ENCODE assay signal across 13 mouse cellular contexts in the genomic region with DNA sequence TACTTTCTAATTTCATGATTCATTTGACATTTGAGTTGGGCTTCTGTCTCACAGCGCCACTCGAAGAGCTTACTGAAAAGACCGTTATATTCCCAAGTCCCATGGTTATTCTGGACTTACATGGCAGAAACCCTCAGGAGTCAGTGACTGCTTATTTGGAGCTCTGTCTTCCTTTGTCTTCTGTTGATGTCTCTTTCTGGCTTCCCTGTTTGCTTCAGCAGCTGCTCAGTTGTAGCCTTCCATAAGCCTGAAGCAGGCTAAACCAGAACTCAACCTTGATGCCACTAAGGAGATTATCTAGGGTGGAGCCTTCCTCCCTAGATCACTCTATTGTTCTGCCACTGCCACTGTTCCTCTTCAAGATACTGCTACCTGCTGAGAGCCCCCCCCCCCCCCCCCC. TPM values are rescaled to one million over a fixed set of nuclear protein-coding genes. Genes with fewer than 3 reads are reported as not detected.
DNase-seq lines count a peak whose midpoint lies in the region; TF ChIP-seq lines count a peak whose summit lies in the region.
"Not testable (repeated sequence)": the region's sequence is repeated elsewhere in the genome, so short reads cannot be mapped to it uniquely, and the experiment has no call there.
"Had no signal": no experiment of that assay in that cellular context is flagged by ENCODE, and none has a peak within 500 bp of the region (broad histone marks: within the 10 kb centered on the region; RNA-seq: fewer than 3 reads in every experiment).

No protein-coding gene starts in this region.

- H3K9me3 ChIP-seq in ES-Bruce4 (replicated peaks; ENCODE audit: control insufficient read depth, insufficient read depth, low read length, poor library complexity, severe bottlenecking); ES-E14 (ENCODE audit: control insufficient read depth, insufficient read depth, low read depth, low read length); hindbrain, embryonic 10.5 days: not testable (repeated sequence)

- H3K36me3 ChIP-seq in ES-Bruce4 (ENCODE audit: control insufficient read depth, insufficient read depth, low read length, poor library complexity, severe bottlenecking); ES-E14 (ENCODE audit: control insufficient read depth, insufficient read depth, low read length, poor library complexity, severe bottlenecking); hindbrain, embryonic 10.5 days: not testable (repeated sequence)

- in situ Hi-C loops in ES-E14 (cut with MboI; ENCODE audit: low sequenced_read_pairs in 2 of 2, unreplicated experiment in 2 of 2) = not testable (repeated sequence)

- H3K9ac ChIP-seq in ES-Bruce4 (ENCODE audit: low read depth, poor library complexity, severe bottlenecking); ES-E14 (ENCODE audit: insufficient read depth, low read depth, low read length, poor library complexity, severe bottlenecking): not testable (repeated sequence)

- 89% methylated on average over 3 of the region's 3 CpGs for WGBS in hindbrain, embryonic 10.5 days

- peak overlapping the region; percentile 67 for H3K27ac ChIP-seq in ES-Bruce4 (ENCODE audit: insufficient read depth, low read length)
- H3K27ac ChIP-seq in ES-E14 (ENCODE audit: insufficient read depth, low read depth, low read length, poor library complexity, severe bottlenecking) = peak overlapping the region; percentile 60; the same call in 1 of the 2 replicates
- H3K27ac ChIP-seq in hindbrain, embryonic 10.5 days = 0 out of 2 replicates have a peak overlapping the region, but pooled peaks have one; percentile 16

- not testable (repeated sequence) for TF ChIP-seq CTCF in ES-Bruce4 (IDR thresholded peaks at IDR 0.05; ENCODE audit: low read depth, low read length)

- not testable (repeated sequence) for TF ChIP-seq POLR2A in ES-Bruce4 (IDR thresholded peaks at IDR 0.05; ENCODE audit: insufficient read depth, low read length)

- H3K4me1 ChIP-seq in ES-Bruce4 (ENCODE audit: control insufficient read depth, insufficient read depth, low read length); ES-E14 (ENCODE audit: control insufficient read depth in 2 of 2, insufficient read depth in 2 of 2, low read length in 2 of 2, poor library complexity in 1 of 2): not testable (repeated sequence)
- peaks cover 14% of the 10 kb centered on the region; the same call in 1 of the 2 replicates for H3K4me1 ChIP-seq in hindbrain, embryonic 10.5 days (replicated peaks)

- not testable (repeated sequence) for DNase-seq in ES-E14 (ENCODE audit: low read depth, low spot score); hindbrain, embryonic 10.5 days (ENCODE audit: low spot score)
- peak; percentile 78 for DNase-seq in ZHBTc4 (ENCODE audit: low read depth, low spot score)

- not testable (repeated sequence) for H3K27me3 ChIP-seq in ES-Bruce4 (ENCODE audit: control insufficient read depth, insufficient read depth, low read length, poor library complexity, severe bottlenecking); hindbrain, embryonic 10.5 days (ENCODE audit: insufficient read depth, poor library complexity, severe bottlenecking)

- TF ChIP-seq EP300 in ES-Bruce4 (IDR thresholded peaks at IDR 0.05; ENCODE audit: insufficient read depth, low read depth, low read length) = not testable (repeated sequence)

- not testable (repeated sequence) for H3K4me3 ChIP-seq in ES-Bruce4 (ENCODE audit: low read depth, low read length); hindbrain, embryonic 10.5 days
- peak overlapping the region; percentile 18 to 27; a peak in 2 of 4 replicates for H3K4me3 ChIP-seq in ES-E14 (ENCODE audit: insufficient read depth in 1 of 2, low read depth in 1 of 2, low read length in 2 of 2, poor library complexity in 1 of 2, severe bottlenecking in 1 of 2)

RNA-seq across cellular contexts. Expression of gene Mettl18, which starts 26.1 kb away (rescaled TPM):
- 9.6 TPM in 2 replicates for polyA plus RNA-seq in ES-Bruce4 (2011; ENCODE audit: insufficient read depth, insufficient read length, low read depth, missing spikeins)
- 4.8 and 9.1 TPM in 2 replicates for total RNA-seq in ES-E14 (2012; rRNA removed)
- 8.7 and 10.3 TPM in 2 replicates for polyA plus RNA-seq in hindbrain, embryonic 10.5 days (2016; fragmentation: Nextera tagmentation; extraction: Ambion mirVana)

RNA-seq across cellular contexts. Expression of gene BC055324, which starts 26.1 kb away (rescaled TPM):
- polyA plus RNA-seq in ES-Bruce4 (2011; ENCODE audit: insufficient read depth, insufficient read length, low read depth, missing spikeins) = 54.3 and 69.3 TPM in 2 replicates
- total RNA-seq in ES-E14 (2012; rRNA removed) = 43.7 and 46.8 TPM in 2 replicates
- polyA plus RNA-seq in hindbrain, embryonic 10.5 days (2016; fragmentation: Nextera tagmentation; extraction: Ambion mirVana) = 27.2 and 37.8 TPM in 2 replicates

RNA-seq across cellular contexts. Expression of gene Sele, which starts 27.3 kb away (rescaled TPM):
- not detected in 2 replicates for polyA plus RNA-seq in ES-Bruce4 (2011; ENCODE audit: insufficient read depth, insufficient read length, low read depth, missing spikeins)
- not detected in 2 replicates for total RNA-seq in ES-E14 (2012; rRNA removed)
- not detected in 2 replicates for polyA plus RNA-seq in hindbrain, embryonic 10.5 days (2016; fragmentation: Nextera tagmentation; extraction: Ambion mirVana)
- total RNA-seq: MEL had no signal
- polyA plus RNA-seq: embryonic facial prominence, embryonic 11.5 days; embryonic facial prominence, embryonic 13.5 days; erythroblast, embryonic 14.5 days; forebrain, embryonic 10.5 days; forebrain, embryonic 12.5 days; forebrain, embryonic 14.5 days; forebrain, embryonic 16.5 days; frontal cortex, adult 2 months had no signal

RNA-seq across cellular contexts. Expression of gene Sell, which starts 41.0 kb away (rescaled TPM):
- polyA plus RNA-seq in ES-Bruce4 (2011; ENCODE audit: insufficient read depth, insufficient read length, low read depth, missing spikeins) = not detected in 2 replicates
- 0.09 TPM in 1 of 2 replicates, not detected in the other for total RNA-seq in ES-E14 (2012; rRNA removed)
- polyA plus RNA-seq in hindbrain, embryonic 10.5 days (2016; fragmentation: Nextera tagmentation; extraction: Ambion mirVana) = 0.09 TPM in 1 of 2 replicates, not detected in the other
- total RNA-seq: MEL had no signal
- polyA plus RNA-seq: erythroblast, embryonic 14.5 days; forebrain, embryonic 10.5 days; forebrain, embryonic 12.5 days had no signal

Comparison
In these comparisons a context has a peak if more than half of its experiments do, and no peak if none do; other contexts are left out.
1. H3K27ac ChIP-seq: peak in every context shown above with its lines; median percentile 67 in ES-Bruce4; 60 in ES-E14; 16 in hindbrain, embryonic 10.5 days.